Mouse (Mus musculus): ENCODE data around the gene Raly. TPM values are rescaled to one million over a fixed set of nuclear protein-coding genes. Genes with fewer than 3 reads are reported as not detected.
A peak's percentile ranks its signal among the peaks of the same experiment; 100 is the strongest.

Raly gene
- 10 to 100 TPM; 78.6 to 81.5 TPM for total RNA-seq (2021)
- long read RNA-seq, experiment 1, partial matches to known transcripts, result 0 of 1 reads
- long read RNA-seq, experiment 1, other reads (novel, unspliced or antisense), result 0 of 1 reads
- long read RNA-seq, experiment 2, partial matches to known transcripts, result 2 of 6 reads
- long read RNA-seq, experiment 2, other reads (novel, unspliced or antisense), result 1 of 6 reads

DNA sequence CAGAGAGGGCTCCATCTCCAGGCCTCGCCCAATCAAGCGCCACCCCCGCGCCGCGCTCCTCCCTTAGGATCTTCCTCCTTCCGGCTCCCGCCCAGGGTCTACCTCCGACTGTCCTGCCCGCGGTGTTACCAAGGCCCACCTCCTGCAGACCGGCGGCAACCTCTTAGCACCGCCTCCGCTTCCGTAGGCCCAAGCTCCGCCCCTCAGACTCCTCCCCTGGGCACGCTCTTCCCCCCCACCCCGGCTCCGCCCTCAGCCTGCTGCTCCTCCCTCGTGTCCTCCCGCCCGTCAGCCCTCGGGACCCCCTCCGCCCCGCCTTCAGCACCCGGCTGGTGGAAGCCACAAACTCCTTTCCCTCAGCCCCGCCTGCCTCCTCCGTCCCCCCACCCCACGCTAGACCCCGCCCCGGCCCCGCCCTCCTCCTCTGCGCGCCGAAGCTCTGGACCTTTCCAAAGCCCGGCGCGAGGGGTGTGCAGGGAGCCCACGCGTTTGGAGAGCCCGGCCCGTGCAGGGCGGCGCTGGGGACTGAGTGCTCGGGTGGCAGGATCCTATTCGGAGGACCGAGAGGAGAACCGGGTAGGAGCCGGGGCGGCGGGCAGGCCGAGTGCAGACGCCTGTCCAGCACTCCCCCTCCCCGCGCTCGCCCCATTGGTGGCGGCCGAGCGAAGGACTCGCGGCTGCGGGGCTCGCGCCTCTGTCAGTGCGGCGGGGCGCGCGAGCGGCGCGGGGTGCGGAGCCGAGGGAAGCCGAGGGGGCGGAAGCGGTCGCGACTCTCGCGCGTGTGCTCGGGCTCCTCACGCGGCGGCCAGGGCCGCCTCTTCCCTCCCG, at the start of gene Raly, which contains the start of gene a:
Gene Raly (plus strand): TSS at position 441 of the 828 bp plus-strand sequence.
Gene a (plus strand): TSS at position 747 of the 828 bp plus-strand sequence.
- DNase-seq (ENCODE audit: low spot score in 2 of 2), result peak; percentile 91 to 97

- DNase-seq (ENCODE audit: low spot score in 2 of 2), result no peak
Observed at GRCm38 (mm10) chr2:154742911-154743819, 47.7 kb upstream of the Raly start.

GRCm38 (mm10) chr2:154743915-154744314, 47.0 kb upstream of the Raly start:
- DNase-seq (ENCODE audit: low spot score in 2 of 2), result no peak

- no peak for DNase-seq (ENCODE audit: low spot score in 2 of 2)
Observed at GRCm38 (mm10) chr2:154748383-154748782, 42.5 kb upstream of the Raly start.

GRCm38 (mm10) chr2:154749046-154750036, 41.6 kb upstream of the Raly start:
- DNase-seq (ENCODE audit: low spot score in 2 of 2), result peak; percentile 45 to 53

DNA sequence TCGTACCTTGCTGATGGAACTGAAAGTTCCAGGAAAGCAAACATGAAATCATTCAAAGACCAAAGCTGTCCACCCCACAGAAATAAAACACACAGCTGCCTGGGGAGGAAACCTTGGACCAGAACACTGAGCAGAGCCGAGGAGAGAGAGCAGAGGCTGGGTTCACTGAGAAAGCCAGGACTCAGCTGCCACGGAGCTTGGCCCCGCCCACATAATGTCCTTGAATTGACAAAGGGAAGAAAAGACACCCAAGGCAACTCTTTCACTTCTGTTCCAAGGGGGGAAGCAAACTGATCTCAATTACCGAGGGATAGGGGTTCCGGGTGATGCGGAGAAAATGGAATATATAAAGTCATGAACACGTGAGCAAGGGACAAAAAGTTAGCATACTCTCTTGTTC, 39.0 kb upstream of the Raly start:
- DNase-seq (ENCODE audit: low spot score in 2 of 2), result no peak

- DNase-seq (ENCODE audit: low spot score in 2 of 2), result no peak
Observed at GRCm38 (mm10) chr2:154754068-154754560, 36.8 kb upstream of the Raly start.

GRCm38 (mm10) chr2:154755791-154756190, 35.1 kb upstream of the Raly start:
- DNase-seq (ENCODE audit: low spot score in 2 of 2), result no peak

DNA sequence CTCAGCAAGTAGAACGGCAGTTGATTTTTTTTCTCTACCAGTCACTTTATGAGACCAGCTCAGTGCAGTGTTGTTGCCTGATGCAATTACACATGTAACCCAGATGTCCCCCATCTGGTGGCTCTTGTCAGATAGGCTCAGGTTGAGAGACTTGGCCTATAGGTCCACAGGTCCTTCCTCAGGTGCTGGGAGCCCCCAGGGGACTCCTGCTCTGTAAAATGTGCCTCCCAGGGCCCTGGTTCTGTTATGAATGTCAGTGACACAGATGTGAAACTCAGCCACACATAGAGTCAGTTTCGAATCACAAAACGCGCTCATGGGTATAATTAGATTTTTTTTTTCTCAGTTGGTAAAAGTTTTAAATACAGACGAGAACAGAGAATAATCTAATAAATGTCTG, 33.2 kb upstream of the Raly start:
- DNase-seq (ENCODE audit: low spot score in 2 of 2), result no peak

DNA sequence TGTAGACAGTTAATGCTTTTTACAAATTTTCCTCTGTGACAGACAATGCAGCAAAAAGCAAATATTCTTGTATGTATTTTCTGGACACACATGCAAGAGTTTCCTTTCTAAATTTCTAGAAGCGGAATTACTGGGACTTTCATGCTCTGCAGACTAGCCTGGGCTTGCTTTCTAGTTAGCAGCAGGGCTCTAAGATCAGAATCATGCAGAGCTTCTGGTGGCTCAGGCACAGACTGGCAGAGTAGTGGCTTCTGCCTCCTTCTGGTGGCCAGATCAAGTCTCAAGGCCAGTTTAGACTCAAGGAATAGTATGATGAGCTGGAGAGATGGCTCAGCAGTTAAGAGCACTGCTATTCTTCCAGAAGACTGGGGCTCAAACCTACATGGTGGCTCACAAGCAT, 32.4 kb upstream of the Raly start:
- DNase-seq (ENCODE audit: low spot score in 2 of 2), result no peak

GRCm38 (mm10) chr2:154763226-154763625, 27.7 kb upstream of the Raly start:
- no peak for DNase-seq (ENCODE audit: low spot score in 2 of 2)

DNA sequence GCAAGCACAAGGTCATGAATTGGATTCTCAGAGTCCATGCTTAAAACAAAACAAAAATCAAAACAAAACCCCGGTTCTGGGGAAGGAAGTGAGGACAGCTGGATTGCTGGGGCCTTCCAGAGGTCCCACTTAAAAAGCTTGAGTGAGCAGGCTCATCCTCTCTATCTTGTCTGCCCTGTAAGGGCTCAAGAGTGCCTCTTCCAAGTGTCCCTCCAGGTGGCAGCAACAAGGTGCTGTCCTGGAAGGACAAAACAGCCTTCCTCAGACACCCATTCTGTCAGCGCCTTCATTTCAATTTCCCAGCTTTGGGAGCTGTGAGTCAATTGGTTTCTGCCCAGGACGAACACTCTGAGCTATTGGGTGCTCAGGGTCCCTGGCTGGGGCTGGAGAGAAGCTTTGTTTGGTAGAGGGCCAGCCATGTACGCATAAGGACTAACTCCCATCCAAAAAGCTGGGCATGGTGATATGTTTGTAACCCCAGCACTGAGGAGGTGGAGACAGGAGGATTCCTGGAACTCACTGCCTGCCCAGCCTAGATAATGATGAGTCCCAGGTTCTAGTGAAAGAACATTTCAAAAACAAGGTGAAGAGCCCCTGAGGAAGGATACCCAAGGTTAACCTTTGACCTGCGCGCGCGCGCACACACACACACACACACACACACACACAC, 25.9 kb upstream of the Raly start:
- DNase-seq (ENCODE audit: low spot score in 2 of 2), result no peak

DNA sequence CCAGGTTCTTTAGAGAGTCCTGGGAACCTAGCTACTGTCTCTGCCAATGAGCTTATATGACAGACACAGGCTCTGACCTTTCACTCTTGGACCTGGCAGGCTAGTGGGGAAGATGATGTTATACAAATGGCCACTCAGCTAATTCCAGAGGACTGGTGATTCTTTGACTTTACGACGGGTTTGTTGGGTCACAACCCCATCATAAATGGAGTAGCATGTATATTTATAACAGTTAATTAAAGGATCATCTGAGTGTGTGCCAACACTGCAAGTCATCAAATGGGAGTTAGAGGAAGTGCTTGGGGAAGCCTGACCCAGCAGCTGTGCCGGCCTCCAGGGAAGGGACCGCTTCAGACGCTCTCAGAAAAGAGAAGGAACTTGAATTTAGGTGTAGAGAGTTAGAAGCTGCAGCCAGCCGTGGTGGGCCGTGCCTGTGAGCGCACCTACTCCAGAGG, 25.3 kb upstream of the Raly start:
- no peak for DNase-seq (ENCODE audit: low spot score in 2 of 2)

- DNase-seq (ENCODE audit: low spot score in 2 of 2), result no peak
Observed at GRCm38 (mm10) chr2:154767051-154767450, 23.8 kb upstream of the Raly start.

DNA sequence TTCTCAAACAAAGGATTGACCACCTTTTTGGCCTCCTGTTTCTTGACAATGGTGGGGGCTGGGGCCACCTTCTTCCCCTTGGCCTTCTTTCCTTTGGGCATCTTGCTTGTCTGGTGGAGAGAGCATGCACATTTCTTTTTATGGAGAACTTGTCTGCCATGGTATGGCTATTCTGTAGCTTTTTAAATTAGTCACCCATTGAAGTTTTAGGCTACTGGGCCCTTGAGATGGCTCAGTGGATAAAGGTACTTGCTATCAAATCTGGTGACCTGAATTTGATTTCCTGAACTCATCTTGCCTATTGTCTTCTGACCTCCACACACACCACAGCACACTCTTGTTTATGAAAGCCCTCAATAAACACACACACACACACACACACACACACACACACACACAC, 21.0 kb upstream of the Raly start, which contains the start of gene Gm14214:
Gene Gm14214 (minus strand): TSS at position 101 of the 400 bp plus-strand sequence.
- no peak for DNase-seq (ENCODE audit: low spot score in 2 of 2)

- no peak for DNase-seq (ENCODE audit: low spot score in 2 of 2)
Observed at GRCm38 (mm10) chr2:154771604-154772003, 19.3 kb upstream of the Raly start.

DNA sequence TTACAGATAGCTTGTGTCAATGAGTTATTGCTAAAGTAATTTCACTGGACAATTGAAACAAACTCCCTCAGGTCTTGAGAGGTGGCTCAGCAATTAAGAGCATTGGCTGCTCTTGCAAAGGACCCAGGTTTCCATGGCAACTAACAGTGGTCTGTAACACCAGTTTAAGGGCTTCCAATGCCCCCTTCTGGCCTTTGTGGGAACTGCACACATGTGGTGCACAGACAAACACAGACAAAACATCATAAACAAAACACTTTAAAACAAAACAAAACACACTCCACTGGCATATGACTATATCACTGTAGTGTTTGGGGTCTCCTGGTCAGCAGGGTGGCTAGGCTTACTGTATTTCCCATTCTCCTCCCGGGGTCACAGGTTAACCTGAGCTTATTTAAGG, 16.9 kb upstream of the Raly start:
- DNase-seq (ENCODE audit: low spot score in 2 of 2), result no peak

- DNase-seq (ENCODE audit: low spot score in 2 of 2), result no peak
Observed at GRCm38 (mm10) chr2:154776496-154776895, 14.4 kb upstream of the Raly start.

- DNase-seq (ENCODE audit: low spot score in 2 of 2), result no peak
Observed at GRCm38 (mm10) chr2:154779648-154780047, 11.2 kb upstream of the Raly start.
